Mouse (Mus musculus) left cerebral cortex, adult 9 months (tissue): Measurements from ENCODE around the gene Srm.

Experiments
- DNase-seq, 2 experiments: peaks; one replicate each; pipeline ENCODE4 v3.0.0; 2022; ENCODE audit warnings: low spot score in 2 of 2

Gene Srm

GRCm38 (mm10) chr4:148601871-148602270, 10.6 kb downstream of the Srm start:
- DNase-seq, result no peak

GRCm38 (mm10) chr4:148602357-148603120, 11.2 kb downstream of the Srm start, which contains the start of gene Masp2:
Gene Masp2, plus strand, starts transcription at chr4:148602554.
- DNase-seq, result no peak

- peak in 1 of 2 experiments; percentile 34 for DNase-seq
These were observed 12.3 kb downstream of the Srm start for GRCm38 (mm10) chr4:148603376-148604139.

GRCm38 (mm10) chr4:148604141-148604540, 12.8 kb downstream of the Srm start:
- peak in 1 of 2 experiments; percentile 73 for DNase-seq

- DNase-seq, result peak in 1 of 2 experiments; percentile 58
These were observed 13.3 kb downstream of the Srm start for GRCm38 (mm10) chr4:148604541-148605165.

- peak in 1 of 2 experiments; percentile 81 for DNase-seq
These were observed 16.5 kb downstream of the Srm start for GRCm38 (mm10) chr4:148607758-148608157.

- DNase-seq, result no peak
These were observed 18.5 kb downstream of the Srm start for GRCm38 (mm10) chr4:148609805-148610204.

GRCm38 (mm10) chr4:148610631-148611364, 19.5 kb downstream of the Srm start:
- DNase-seq, result no peak

GRCm38 (mm10) chr4:148612557-148612956, 21.3 kb downstream of the Srm start:
- DNase-seq, result no peak

- no peak for DNase-seq
These were observed 22.4 kb downstream of the Srm start for GRCm38 (mm10) chr4:148613738-148614137.

- no peak for DNase-seq
These were observed 28.5 kb downstream of the Srm start for GRCm38 (mm10) chr4:148619805-148620204.

- no peak for DNase-seq
These were observed 29.4 kb downstream of the Srm start for GRCm38 (mm10) chr4:148620718-148621117.

GRCm38 (mm10) chr4:148622485-148622884, 31.2 kb downstream of the Srm start:
- DNase-seq, result no peak

GRCm38 (mm10) chr4:148623609-148624008, 32.3 kb downstream of the Srm start:
- no peak for DNase-seq

GRCm38 (mm10) chr4:148625010-148625409, 33.7 kb downstream of the Srm start:
- DNase-seq, result no peak

GRCm38 (mm10) chr4:148625756-148626622, 34.7 kb downstream of the Srm start:
- peak in 1 of 2 experiments; percentile 31 for DNase-seq

GRCm38 (mm10) chr4:148626623-148627185, 35.4 kb downstream of the Srm start, which contains the start of gene Tardbp:
Gene Tardbp, minus strand, starts transcription at chr4:148627019.
- DNase-seq, result peak; percentile 82 to 94

GRCm38 (mm10) chr4:148627246-148627645, 35.9 kb downstream of the Srm start:
- no peak for DNase-seq

GRCm38 (mm10) chr4:148632013-148632692, 40.9 kb downstream of the Srm start:
- no peak for DNase-seq
